Mouse (Mus musculus): Measurements from ENCODE around the gene Vav1. TPM values are rescaled to one million over a fixed set of nuclear protein-coding genes. Genes with fewer than 3 reads are reported as not detected.

Gene Vav1
- polyA plus RNA-seq, 1 experiment = not detected

- TF ChIP-seq USF1 (IDR thresholded peaks at IDR 0.05; ENCODE audit: low read depth) = no peak
- no peak for TF ChIP-seq TCF12 (IDR thresholded peaks at IDR 0.05; ENCODE audit: insufficient read depth, poor library complexity, severe bottlenecking)
- TF ChIP-seq REST (IDR thresholded peaks at IDR 0.05; ENCODE audit: insufficient read depth, insufficient read length) = no peak
- TF ChIP-seq MYOG (IDR thresholded peaks at IDR 0.05; ENCODE audit: control insufficient read depth in 1 of 3, insufficient read depth in 1 of 3, insufficient read length in 2 of 3, low read depth in 2 of 3) = no peak
- TF ChIP-seq POLR2AphosphoS2 (IDR thresholded peaks at IDR 0.05; ENCODE audit: insufficient read length, low read depth) = no peak
- no peak for TF ChIP-seq CEBPB (IDR thresholded peaks at IDR 0.05; ENCODE audit: insufficient read depth, poor library complexity, severe bottlenecking)
- TF ChIP-seq E2F4 (IDR thresholded peaks at IDR 0.05; ENCODE audit: insufficient read depth) = no peak
- TF ChIP-seq MYOD1 (IDR thresholded peaks at IDR 0.05; ENCODE audit: control insufficient read depth in 1 of 3, insufficient read length in 2 of 3, low read depth in 2 of 3) = no peak
- TF ChIP-seq POLR2A (IDR thresholded peaks at IDR 0.05; ENCODE audit: insufficient read length, low read depth) = no peak
- TF ChIP-seq MAX (IDR thresholded peaks at IDR 0.05; ENCODE audit: low read depth) = no peak
- H3K79me2 ChIP-seq (ENCODE audit: control insufficient read depth, insufficient read depth) = no peaks in the 10 kb centered on the region
- H3K4me2 ChIP-seq (ENCODE audit: low read depth) = no peak overlapping the region
- peaks cover 6% of the 10 kb centered on the region for H3K36me3 ChIP-seq (ENCODE audit: control insufficient read depth, insufficient read depth)
- no peaks in the 10 kb centered on the region for H3K27me3 ChIP-seq (ENCODE audit: control insufficient read depth, insufficient read depth, insufficient read length)
- no peak overlapping the region for H3K4me3 ChIP-seq
- H3ac ChIP-seq (ENCODE audit: control insufficient read depth, insufficient read length) = no peak overlapping the region
Observed at GRCm38 (mm10) chr17:57243650-57244370, 35.1 kb upstream of the Vav1 start.

- Histone ChIP-seq H3K36me3 (ENCODE audit: control insufficient read depth, insufficient read depth) (peaks cover 6% of the 10 kb centered on the region), H3K27me3 (ENCODE audit: control insufficient read depth, insufficient read depth, insufficient read length) (no peaks in the 10 kb centered on the region), H3ac (ENCODE audit: control insufficient read depth, insufficient read length) (no peak overlapping the region), H3K4me2 (ENCODE audit: low read depth) (no peak overlapping the region), H3K4me3 (no peak overlapping the region), H3K79me2 (ENCODE audit: control insufficient read depth, insufficient read depth) (peaks cover 6% of the 10 kb centered on the region)
- TF ChIP-seq SRF (IDR thresholded peaks at IDR 0.05; ENCODE audit: control insufficient read depth, insufficient read length, low read depth) = no peak
Observed at GRCm38 (mm10) chr17:57245311-57245929, 33.5 kb upstream of the Vav1 start.

- peaks cover 6% of the 10 kb centered on the region for H3K36me3 ChIP-seq (ENCODE audit: control insufficient read depth, insufficient read depth)
- H3K4me3 ChIP-seq = peak overlapping the region; percentile 79
- H3ac ChIP-seq (ENCODE audit: control insufficient read depth, insufficient read length) = peak overlapping the region; percentile 24
- H3K27me3 ChIP-seq (ENCODE audit: control insufficient read depth, insufficient read depth, insufficient read length) = no peaks in the 10 kb centered on the region
- H3K79me2 ChIP-seq (ENCODE audit: control insufficient read depth, insufficient read depth) = peaks cover 17% of the 10 kb centered on the region
- peak overlapping the region; percentile 77 for H3K4me2 ChIP-seq (ENCODE audit: low read depth)
- TF ChIP-seq MYOG (IDR thresholded peaks at IDR 0.05; ENCODE audit: control insufficient read depth in 1 of 3, insufficient read depth in 1 of 3, insufficient read length in 2 of 3, low read depth in 2 of 3) (no peak), REST (IDR thresholded peaks at IDR 0.05; ENCODE audit: insufficient read depth, insufficient read length) (no peak), TCF3 (IDR thresholded peaks at IDR 0.05; ENCODE audit: insufficient read length, low read depth) (no peak), USF1 (IDR thresholded peaks at IDR 0.05; ENCODE audit: low read depth) (no peak), CEBPB (IDR thresholded peaks at IDR 0.05; ENCODE audit: insufficient read depth, poor library complexity, severe bottlenecking) (no peak), SRF (IDR thresholded peaks at IDR 0.05; ENCODE audit: control insufficient read depth, insufficient read length, low read depth) (no peak), POLR2A (IDR thresholded peaks at IDR 0.05; ENCODE audit: insufficient read length, low read depth) (no peak), MAX (IDR thresholded peaks at IDR 0.05; ENCODE audit: low read depth) (no peak), POLR2AphosphoS2 (IDR thresholded peaks at IDR 0.05; ENCODE audit: insufficient read length, low read depth) (no peak), MYOD1 (IDR thresholded peaks at IDR 0.05; ENCODE audit: control insufficient read depth in 1 of 3, insufficient read length in 2 of 3, low read depth in 2 of 3) (no peak), E2F4 (IDR thresholded peaks at IDR 0.05; ENCODE audit: insufficient read depth) (no peak), TCF12 (IDR thresholded peaks at IDR 0.05; ENCODE audit: insufficient read depth, poor library complexity, severe bottlenecking) (no peak)
Observed at GRCm38 (mm10) chr17:57246663-57247392, 32.1 kb upstream of the Vav1 start.

- peak overlapping the region; percentile 79 for H3K4me3 ChIP-seq
- H3K4me2 ChIP-seq (ENCODE audit: low read depth) = peak overlapping the region; percentile 100
- H3ac ChIP-seq (ENCODE audit: control insufficient read depth, insufficient read length) = peak overlapping the region; percentile 24
- no peaks in the 10 kb centered on the region for H3K27me3 ChIP-seq (ENCODE audit: control insufficient read depth, insufficient read depth, insufficient read length)
- H3K36me3 ChIP-seq (ENCODE audit: control insufficient read depth, insufficient read depth) = peaks cover 6% of the 10 kb centered on the region
- H3K79me2 ChIP-seq (ENCODE audit: control insufficient read depth, insufficient read depth) = peaks cover 17% of the 10 kb centered on the region
- no peak for TF ChIP-seq CEBPB (IDR thresholded peaks at IDR 0.05; ENCODE audit: insufficient read depth, poor library complexity, severe bottlenecking)
- TF ChIP-seq USF1 (IDR thresholded peaks at IDR 0.05; ENCODE audit: low read depth) = no peak
- no peak for TF ChIP-seq E2F4 (IDR thresholded peaks at IDR 0.05; ENCODE audit: insufficient read depth)
- TF ChIP-seq SRF (IDR thresholded peaks at IDR 0.05; ENCODE audit: control insufficient read depth, insufficient read length, low read depth) = peak; percentile 72
- no peak for TF ChIP-seq TCF3 (IDR thresholded peaks at IDR 0.05; ENCODE audit: insufficient read length, low read depth)
- no peak for TF ChIP-seq MAX (IDR thresholded peaks at IDR 0.05; ENCODE audit: low read depth)
- TF ChIP-seq MYOG (IDR thresholded peaks at IDR 0.05; ENCODE audit: control insufficient read depth in 1 of 3, insufficient read depth in 1 of 3, insufficient read length in 2 of 3, low read depth in 2 of 3) = no peak
- TF ChIP-seq POLR2A (IDR thresholded peaks at IDR 0.05; ENCODE audit: insufficient read length, low read depth) = peak; percentile 87
- peak; percentile 90 for TF ChIP-seq POLR2AphosphoS2 (IDR thresholded peaks at IDR 0.05; ENCODE audit: insufficient read length, low read depth)
- TF ChIP-seq REST (IDR thresholded peaks at IDR 0.05; ENCODE audit: insufficient read depth, insufficient read length) = no peak
- TF ChIP-seq MYOD1 (IDR thresholded peaks at IDR 0.05; ENCODE audit: control insufficient read depth in 1 of 3, insufficient read length in 2 of 3, low read depth in 2 of 3) = peak in 1 of 3 experiments; percentile 26
- no peak for TF ChIP-seq TCF12 (IDR thresholded peaks at IDR 0.05; ENCODE audit: insufficient read depth, poor library complexity, severe bottlenecking)
Observed at GRCm38 (mm10) chr17:57247393-57248200, 31.3 kb upstream of the Vav1 start.
